Mouse (Mus musculus): Measurements from ENCODE around the gene Hmg20b. TPM values are rescaled to one million over a fixed set of nuclear protein-coding genes. Genes with fewer than 3 reads are reported as not detected.

Hmg20b gene
- polyA plus RNA-seq, 1 experiment from 2014 or later = 130 TPM

GRCm38 (mm10) chr10:81362336-81362949 lies 12.2 kb upstream of the Hmg20b start:
- Histone ChIP-seq H3K9me3 (no peaks in the 10 kb centered on the region), H3K4me2 (replicated peaks) (no peak overlapping the region), H3K9ac (no peak overlapping the region), H3K4me3 (no peak overlapping the region), H3K36me3 (peaks cover 24% of the 10 kb centered on the region), H3K27me3 (peaks cover 35% of the 10 kb centered on the region), H3K27ac (no peak overlapping the region), H3K4me1 (peaks cover 45% of the 10 kb centered on the region)
- ATAC-seq (ENCODE audit: insufficient number of reproducible peaks, insufficient read depth, low FRiP score, low TSS enrichment) = no peak
- 74% methylated on average over 12 of the region's 12 CpGs for WGBS

GRCm38 (mm10) chr10:81360721-81361120 lies 10.4 kb upstream of the Hmg20b start:
- WGBS = 65% methylated on average over 8 of the region's 8 CpGs
- H3K9ac ChIP-seq = no peak overlapping the region
- no peak overlapping the region for H3K4me3 ChIP-seq
- H3K36me3 ChIP-seq = peaks cover 7% of the 10 kb centered on the region; the same call in 1 of the 2 replicates
- no peak overlapping the region for H3K4me2 ChIP-seq (replicated peaks)
- H3K27ac ChIP-seq = no peak overlapping the region
- H3K4me1 ChIP-seq = peaks cover 45% of the 10 kb centered on the region
- H3K27me3 ChIP-seq = peaks cover 30% of the 10 kb centered on the region
- no peak for ATAC-seq (ENCODE audit: insufficient number of reproducible peaks, insufficient read depth, low FRiP score, low TSS enrichment)
- no peaks in the 10 kb centered on the region for H3K9me3 ChIP-seq

- no peak overlapping the region for H3K9ac ChIP-seq
- H3K4me2 ChIP-seq (replicated peaks) = peak overlapping the region; percentile 98
- no peak for ATAC-seq (ENCODE audit: insufficient number of reproducible peaks, insufficient read depth, low FRiP score, low TSS enrichment)
- H3K27ac ChIP-seq = no peak overlapping the region
- peaks cover 32% of the 10 kb centered on the region for H3K4me1 ChIP-seq
- WGBS = 63% methylated on average over 1 of the region's 1 CpGs
- H3K9me3 ChIP-seq = no peaks in the 10 kb centered on the region
- no peak overlapping the region for H3K4me3 ChIP-seq
- peaks cover 12% of the 10 kb centered on the region for H3K27me3 ChIP-seq
- peaks cover 6% of the 10 kb centered on the region; the same call in 1 of the 2 replicates for H3K36me3 ChIP-seq
Measured at GRCm38 (mm10) chr10:81358841-81359240, 8.6 kb upstream of the Hmg20b start.

GRCm38 (mm10) chr10:81358209-81358608 lies 7.9 kb upstream of the Hmg20b start:
- Histone ChIP-seq H3K27ac (no peak overlapping the region), H3K9ac (peak overlapping the region; percentile 75), H3K4me1 (peaks cover 25% of the 10 kb centered on the region), H3K36me3 (peaks cover 6% of the 10 kb centered on the region; the same call in 1 of the 2 replicates), H3K27me3 (peaks cover 6% of the 10 kb centered on the region), H3K4me2 (replicated peaks) (peak overlapping the region; percentile 98), H3K9me3 (no peaks in the 10 kb centered on the region), H3K4me3 (peak overlapping the region; percentile 74)
- 24% methylated on average over 4 of the region's 4 CpGs for WGBS
- ATAC-seq (ENCODE audit: insufficient number of reproducible peaks, insufficient read depth, low FRiP score, low TSS enrichment) = no peak; the same call in 1 of the 2 replicates

GRCm38 (mm10) chr10:81356991-81357844 lies 6.9 kb upstream of the Hmg20b start, which contains the start of gene Mfsd12:
Gene Mfsd12 (plus strand): TSS chr10:81357491.
- no peaks in the 10 kb centered on the region for H3K9me3 ChIP-seq
- WGBS = 3% methylated on average over 72 of the region's 79 CpGs
- H3K9ac ChIP-seq = peak within 1 kb of the TSS; percentile 75
- H3K36me3 ChIP-seq = peaks cover 6% of the 10 kb centered on the region; the same call in 1 of the 2 replicates
- ATAC-seq (ENCODE audit: insufficient number of reproducible peaks, insufficient read depth, low FRiP score, low TSS enrichment) = peak; percentile 83
- peaks cover 23% of the 10 kb centered on the region for H3K4me1 ChIP-seq
- H3K4me2 ChIP-seq (replicated peaks) = peak within 1 kb of the TSS; percentile 98
- no peaks in the 10 kb centered on the region for H3K27me3 ChIP-seq
- no peak within 1 kb of the TSS for H3K27ac ChIP-seq
- peak within 1 kb of the TSS; percentile 74 for H3K4me3 ChIP-seq

GRCm38 (mm10) chr10:81356352-81356990 lies 6.2 kb upstream of the Hmg20b start:
- Histone ChIP-seq H3K4me1 (peaks cover 23% of the 10 kb centered on the region), H3K36me3 (peaks cover 6% of the 10 kb centered on the region; the same call in 1 of the 2 replicates), H3K4me3 (no peak overlapping the region; the same call in 1 of the 2 replicates), H3K27me3 (no peaks in the 10 kb centered on the region), H3K4me2 (replicated peaks) (peak overlapping the region; percentile 98; the same call in 1 of the 2 replicates), H3K9me3 (no peaks in the 10 kb centered on the region), H3K9ac (no peak overlapping the region), H3K27ac (no peak overlapping the region)
- 59% methylated on average over 12 of the region's 12 CpGs for WGBS
- no peak for ATAC-seq (ENCODE audit: insufficient number of reproducible peaks, insufficient read depth, low FRiP score, low TSS enrichment)

GRCm38 (mm10) chr10:81355533-81355932 lies 5.3 kb upstream of the Hmg20b start:
- Histone ChIP-seq H3K27me3 (no peaks in the 10 kb centered on the region), H3K4me2 (replicated peaks) (no peak overlapping the region), H3K9ac (no peak overlapping the region), H3K27ac (no peak overlapping the region), H3K4me3 (no peak overlapping the region), H3K9me3 (no peaks in the 10 kb centered on the region), H3K4me1 (peaks cover 16% of the 10 kb centered on the region), H3K36me3 (no peaks in the 10 kb centered on the region)
- ATAC-seq (ENCODE audit: insufficient number of reproducible peaks, insufficient read depth, low FRiP score, low TSS enrichment) = no peak
- 73% methylated on average over 4 of the region's 4 CpGs for WGBS

GRCm38 (mm10) chr10:81354738-81355477 lies 4.6 kb upstream of the Hmg20b start:
- Histone ChIP-seq H3K4me3 (no peak overlapping the region), H3K27me3 (no peaks in the 10 kb centered on the region), H3K9me3 (no peaks in the 10 kb centered on the region), H3K4me2 (replicated peaks) (no peak overlapping the region), H3K4me1 (peaks cover 13% of the 10 kb centered on the region), H3K9ac (no peak overlapping the region), H3K36me3 (no peaks in the 10 kb centered on the region), H3K27ac (no peak overlapping the region)
- no peak for ATAC-seq (ENCODE audit: insufficient number of reproducible peaks, insufficient read depth, low FRiP score, low TSS enrichment)
- WGBS = 52% methylated on average over 9 of the region's 9 CpGs

- H3K4me3 ChIP-seq = no peak overlapping the region
- no peaks in the 10 kb centered on the region for H3K9me3 ChIP-seq
- no peak overlapping the region for H3K27ac ChIP-seq
- H3K9ac ChIP-seq = no peak overlapping the region
- peaks cover 19% of the 10 kb centered on the region for H3K4me1 ChIP-seq
- no peak overlapping the region for H3K4me2 ChIP-seq (replicated peaks)
- peaks cover 15% of the 10 kb centered on the region for H3K36me3 ChIP-seq
- ATAC-seq (ENCODE audit: insufficient number of reproducible peaks, insufficient read depth, low FRiP score, low TSS enrichment) = no peak
- 26% methylated on average over 9 of the region's 9 CpGs for WGBS
- H3K27me3 ChIP-seq = peaks cover 8% of the 10 kb centered on the region; the same call in 1 of the 2 replicates
Measured at GRCm38 (mm10) chr10:81351678-81352291, 1.5 kb upstream of the Hmg20b start.

GRCm38 (mm10) chr10:81349961-81350350 lies 324 bp downstream of the Hmg20b start:
- peaks cover 22% of the 10 kb centered on the region for H3K36me3 ChIP-seq
- H3K4me2 ChIP-seq (replicated peaks) = peak overlapping the region; percentile 90
- H3K9ac ChIP-seq = peak overlapping the region; percentile 91
- peaks cover 24% of the 10 kb centered on the region for H3K4me1 ChIP-seq
- ATAC-seq (ENCODE audit: insufficient number of reproducible peaks, insufficient read depth, low FRiP score, low TSS enrichment) = peak; percentile 3; the same call in 1 of the 2 replicates
- H3K27me3 ChIP-seq = peaks cover 21% of the 10 kb centered on the region
- peak overlapping the region; percentile 75 for H3K27ac ChIP-seq
- no peaks in the 10 kb centered on the region for H3K9me3 ChIP-seq
- under 1% methylated on average over 29 of the region's 29 CpGs for WGBS
- H3K4me3 ChIP-seq = peak overlapping the region; percentile 94
